Mouse (Mus musculus) embryo, embryonic 11.5 days (tissue): ENCODE data around the gene Creb3l2.

Experiments
- DNase-seq: peaks from one replicate; pipeline ENCODE4 v3.0.0-alpha.2; 2012; ENCODE audit warnings: low read depth, low spot score

Creb3l2 gene

DNA sequence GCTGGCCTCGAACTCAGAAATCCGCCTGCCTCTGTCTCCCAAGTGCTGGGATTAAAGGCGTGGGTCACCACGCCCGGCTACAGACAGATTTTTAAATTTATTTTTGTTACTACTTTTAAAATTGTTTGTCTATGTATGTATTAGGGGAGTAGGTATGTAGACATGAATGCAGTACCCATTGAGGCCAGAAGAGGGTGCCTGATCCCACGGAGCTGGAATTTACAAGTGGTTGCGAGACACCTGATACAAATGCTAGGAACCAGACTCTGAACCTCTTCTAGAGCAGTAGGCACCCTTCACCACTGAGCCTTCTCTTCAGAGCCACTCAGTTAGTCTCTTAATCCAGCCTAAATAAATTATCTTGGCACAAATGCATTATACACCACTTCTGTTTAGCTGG, 70.6 kb downstream of the Creb3l2 start:
- no peak for DNase-seq

DNA sequence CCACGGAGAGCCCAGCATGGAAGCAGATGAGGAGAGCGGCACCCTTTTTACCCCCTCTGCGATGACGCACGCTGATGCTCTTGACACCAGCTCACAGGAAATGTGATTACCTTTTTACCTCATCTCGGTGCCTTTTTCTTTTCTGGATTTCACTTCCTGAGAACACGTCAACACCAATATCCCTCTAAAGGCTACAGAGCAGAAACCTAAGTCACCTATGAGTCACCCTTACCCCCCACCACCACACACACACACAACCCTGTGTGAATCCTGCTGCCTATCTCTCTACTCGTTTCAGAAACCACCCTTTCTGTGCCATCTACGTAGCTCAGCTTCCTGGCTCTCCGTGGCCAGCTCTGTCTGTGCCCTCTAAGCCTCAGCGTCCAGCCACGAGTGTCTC, 71.4 kb downstream of the Creb3l2 start:
- no peak for DNase-seq

DNA sequence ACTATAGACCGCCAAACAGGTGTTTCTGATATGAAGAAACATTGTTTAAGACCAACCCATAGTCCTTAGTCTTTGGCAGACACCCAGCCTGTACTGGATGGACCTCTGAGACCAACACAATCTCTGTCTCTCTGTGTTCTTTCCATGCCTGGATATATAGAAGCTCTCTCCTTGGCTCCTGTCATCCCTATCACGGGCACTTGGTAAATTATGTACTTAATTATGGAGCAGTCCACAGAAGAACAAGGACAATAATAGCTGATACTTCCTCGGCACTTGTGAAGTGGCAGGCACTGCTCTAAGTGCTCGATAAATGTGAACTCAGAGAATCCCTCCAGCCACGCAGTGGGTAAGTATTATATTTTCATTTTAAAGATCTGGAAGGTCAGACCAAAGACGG, 72.2 kb downstream of the Creb3l2 start:
- DNase-seq, result no peak

DNA sequence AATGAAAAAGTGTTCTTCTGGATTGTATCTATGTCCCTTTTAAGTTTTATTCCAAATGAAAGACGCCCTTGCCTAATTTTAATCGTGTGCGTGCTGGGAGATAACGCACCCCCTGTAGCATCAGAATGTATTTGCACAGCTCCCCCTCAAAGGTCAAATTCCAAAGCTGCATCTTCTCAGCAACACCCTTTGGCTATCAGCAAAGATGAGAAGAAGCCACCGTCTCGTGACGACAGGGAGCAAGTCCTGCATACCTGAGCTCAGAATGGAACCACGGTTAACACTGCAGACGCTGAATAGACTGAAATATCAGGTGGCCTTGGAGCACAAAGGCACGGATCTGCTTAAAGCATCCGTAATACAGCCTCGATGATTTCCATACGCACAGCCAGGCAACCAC, 73.7 kb downstream of the Creb3l2 start:
- DNase-seq, result no peak

DNA sequence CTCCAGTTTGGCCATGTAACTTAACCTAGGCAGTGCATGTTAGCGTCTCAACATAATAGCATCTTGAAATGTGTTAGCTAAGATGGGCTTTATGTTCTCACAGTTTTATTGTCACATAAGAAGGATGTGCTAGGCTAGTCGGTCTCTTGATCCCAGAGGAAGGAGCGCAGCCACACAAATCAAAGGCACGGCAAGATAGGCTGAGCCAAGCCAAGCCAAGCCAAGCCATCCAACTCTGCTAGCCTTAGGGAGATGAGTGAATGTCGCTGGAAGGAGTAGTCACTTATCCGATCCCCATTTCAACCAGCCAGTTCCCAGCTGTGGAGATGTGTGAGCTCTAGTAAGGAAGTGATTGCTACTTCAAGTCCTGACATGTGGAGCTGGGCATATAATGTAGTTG, 75.0 kb downstream of the Creb3l2 start:
- no peak for DNase-seq

DNA sequence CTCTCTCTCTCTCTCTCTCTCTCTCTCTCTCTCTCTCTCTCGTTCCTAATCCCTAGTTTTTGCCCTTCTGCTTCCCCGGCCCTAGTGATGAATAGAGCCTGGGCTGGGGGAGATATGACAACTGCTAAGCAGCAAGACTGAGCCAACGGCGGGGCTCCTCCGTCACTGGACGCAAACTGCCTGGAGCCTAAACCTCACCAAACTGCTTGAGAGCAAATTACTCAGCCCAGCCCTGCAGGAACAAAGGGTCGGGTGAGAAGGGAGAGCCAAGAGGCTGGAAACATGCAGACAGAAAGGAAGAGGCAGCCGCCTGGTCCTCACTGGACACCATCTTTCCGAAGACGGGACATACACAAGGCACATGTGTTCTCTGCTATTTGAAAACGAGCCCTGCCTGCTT, 76.8 kb downstream of the Creb3l2 start:
- no peak for DNase-seq

DNA sequence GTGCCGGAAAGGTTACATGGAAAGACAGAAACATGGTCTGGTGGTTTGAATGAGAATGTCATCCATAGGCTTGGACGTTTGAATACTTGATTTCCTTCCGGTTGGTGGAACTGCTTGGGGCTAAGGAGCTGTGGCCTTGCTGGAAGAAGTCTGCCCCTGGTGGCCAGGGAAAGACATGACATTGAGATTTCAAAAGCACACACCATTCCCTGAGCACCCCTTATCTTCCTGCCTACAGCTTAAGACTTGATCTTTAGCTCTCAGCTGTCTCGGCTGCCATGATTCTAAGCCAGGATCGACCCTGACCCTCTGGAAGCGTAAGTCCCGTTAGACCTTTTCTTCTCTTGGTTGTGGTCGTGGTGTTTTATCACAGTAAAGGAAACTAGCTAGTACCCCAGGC, 77.6 kb downstream of the Creb3l2 start:
- DNase-seq, result no peak

DNA sequence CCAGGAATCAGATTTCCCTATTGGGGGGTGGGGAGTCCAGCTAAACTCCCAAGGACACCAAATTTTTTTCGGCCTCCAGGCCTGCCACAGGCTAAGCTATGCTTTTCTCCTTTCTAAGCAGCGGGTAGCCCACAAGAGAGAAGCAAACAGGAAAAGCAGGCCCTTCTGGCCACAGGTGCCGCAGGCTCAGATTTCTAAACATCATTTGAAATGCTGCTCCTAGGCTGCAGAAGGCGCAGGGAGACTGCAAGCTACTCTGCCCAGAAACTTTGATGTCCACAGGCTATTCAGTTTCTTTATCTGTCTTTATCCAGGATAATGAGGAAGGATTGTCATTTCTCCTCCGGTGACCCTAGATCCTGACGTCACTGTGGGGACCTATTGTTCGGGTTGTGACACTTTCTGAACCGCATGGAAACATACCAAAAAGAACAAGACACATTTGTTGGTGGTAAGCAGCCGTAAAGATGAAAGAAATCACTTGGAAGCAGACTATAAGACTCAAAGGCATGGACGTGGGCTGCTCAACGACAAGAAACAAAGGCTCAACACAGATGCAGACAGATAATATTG, 81.0 kb downstream of the Creb3l2 start:
- no peak for DNase-seq

DNA sequence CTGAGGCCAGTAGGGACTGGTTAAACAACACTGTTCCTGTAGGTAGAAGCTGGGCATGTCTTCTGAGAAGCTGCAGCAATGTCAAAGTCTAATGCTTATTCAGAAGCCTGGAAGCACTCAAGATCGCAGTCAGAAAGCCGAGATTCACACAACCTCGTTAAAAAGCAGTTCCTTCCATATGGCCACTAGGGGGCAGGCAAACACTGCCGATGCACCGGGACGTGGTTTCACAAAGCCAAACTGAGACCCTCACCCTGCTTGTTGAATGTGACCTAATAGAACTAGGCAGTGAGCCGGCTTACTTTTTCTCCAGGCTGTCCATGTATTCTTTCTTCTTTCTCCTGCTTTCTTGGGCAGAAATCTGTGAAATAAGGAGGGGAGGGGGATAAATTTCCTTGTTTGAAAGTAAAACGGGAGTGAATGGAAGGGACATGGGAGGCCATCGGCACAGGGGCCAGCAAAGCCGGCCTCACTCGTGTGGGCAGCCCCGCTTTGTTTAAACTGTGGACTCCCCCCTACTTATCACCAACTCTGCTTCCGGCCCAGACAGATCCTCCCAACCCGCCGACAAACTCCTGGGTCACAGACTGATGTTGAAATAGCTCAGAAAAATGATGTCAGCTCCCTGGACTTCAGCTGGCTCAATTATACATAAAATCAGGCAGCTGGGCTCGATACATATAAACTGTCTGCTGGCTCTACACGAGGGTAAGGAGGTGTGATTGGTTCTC, 87.3 kb downstream of the Creb3l2 start:
- DNase-seq, result peak; percentile 83

DNA sequence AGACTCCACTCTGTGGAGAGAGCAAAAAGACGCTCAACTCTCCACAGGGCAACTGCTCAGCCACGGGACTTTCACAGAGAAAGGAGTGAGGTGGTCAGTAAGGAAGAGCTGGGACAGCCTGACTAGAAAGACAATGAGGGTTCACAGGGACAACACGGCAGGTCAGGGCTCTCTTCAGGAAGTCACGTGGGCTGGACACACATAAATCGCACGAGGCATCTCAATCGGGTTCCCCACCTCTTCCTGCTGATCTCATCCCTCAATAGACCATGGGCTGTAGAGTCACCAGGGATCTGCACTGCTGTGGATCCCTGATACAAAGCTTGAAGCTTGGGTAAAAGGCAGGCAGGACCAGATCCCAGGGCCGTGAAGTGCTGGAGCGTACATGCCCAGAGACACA, 88.3 kb downstream of the Creb3l2 start:
- no peak for DNase-seq

DNA sequence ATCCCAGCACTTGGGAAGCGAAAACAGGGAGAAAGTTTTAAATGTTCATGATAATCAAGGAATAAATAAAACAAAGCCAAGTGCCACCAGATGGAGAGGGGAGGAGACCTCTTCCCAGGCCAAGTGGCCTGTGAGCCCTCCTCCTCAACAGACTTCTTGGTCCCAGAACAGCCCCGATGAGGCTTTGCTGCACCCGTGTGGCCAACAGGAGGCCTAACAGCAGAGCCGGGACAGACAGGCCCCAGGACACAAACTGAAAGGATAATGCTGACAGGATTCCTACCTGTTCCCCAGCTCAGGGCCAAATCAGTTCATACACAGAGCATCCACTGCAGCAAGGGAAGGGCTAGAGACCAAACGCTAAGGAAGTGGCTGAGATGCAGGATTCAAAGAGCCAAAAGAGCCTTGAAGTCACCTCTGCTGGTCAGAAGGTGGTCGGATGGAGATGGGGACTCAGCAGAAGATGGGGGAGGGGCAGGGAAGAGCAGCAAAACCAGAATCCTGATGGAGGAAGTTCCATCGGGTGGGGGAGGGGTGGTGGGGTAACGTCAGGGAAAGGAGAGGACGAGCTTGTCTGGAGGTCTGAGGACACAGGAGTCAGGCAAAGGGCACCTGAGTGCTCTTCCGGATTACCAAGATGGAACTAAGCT, 90.1 kb downstream of the Creb3l2 start:
- peak; percentile 59 for DNase-seq

DNA sequence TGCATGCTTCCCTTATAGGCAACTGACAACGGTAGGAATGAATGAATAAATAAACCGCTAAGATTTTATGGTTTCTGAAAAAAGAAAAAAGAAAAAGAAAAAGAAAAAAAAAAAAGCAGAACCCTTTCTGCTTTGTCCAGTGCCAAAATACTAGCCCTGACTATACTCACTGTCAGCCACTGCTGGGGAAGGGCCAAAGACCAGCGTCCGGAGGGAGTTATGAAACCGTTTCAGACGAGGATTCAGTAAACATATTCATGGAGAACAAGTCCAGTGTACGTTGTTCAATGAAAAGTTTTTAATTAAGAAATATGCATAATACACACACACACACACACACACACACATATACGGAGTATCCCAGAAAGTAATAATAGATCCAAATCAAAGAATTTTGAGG, 91.6 kb downstream of the Creb3l2 start:
- no peak for DNase-seq

DNA sequence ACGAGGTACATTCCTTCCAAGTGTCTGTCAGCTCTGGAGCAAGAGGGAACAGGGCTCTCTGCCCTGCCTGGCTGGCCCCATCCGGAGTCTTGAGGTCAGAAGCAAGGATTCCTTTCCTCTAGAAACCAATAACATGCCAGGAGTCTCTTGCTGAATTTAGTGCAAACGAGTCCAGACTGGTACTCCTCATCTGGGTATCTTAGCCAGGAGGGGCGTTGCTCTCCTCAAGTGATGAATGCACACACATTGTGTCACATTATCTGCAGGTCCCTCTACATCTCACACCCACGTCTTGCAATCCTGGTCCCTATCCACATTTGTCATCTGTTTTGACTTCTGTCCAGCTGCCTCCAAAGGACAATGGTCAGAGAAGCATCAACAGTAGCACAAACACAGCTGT, 94.3 kb downstream of the Creb3l2 start:
- no peak for DNase-seq

DNA sequence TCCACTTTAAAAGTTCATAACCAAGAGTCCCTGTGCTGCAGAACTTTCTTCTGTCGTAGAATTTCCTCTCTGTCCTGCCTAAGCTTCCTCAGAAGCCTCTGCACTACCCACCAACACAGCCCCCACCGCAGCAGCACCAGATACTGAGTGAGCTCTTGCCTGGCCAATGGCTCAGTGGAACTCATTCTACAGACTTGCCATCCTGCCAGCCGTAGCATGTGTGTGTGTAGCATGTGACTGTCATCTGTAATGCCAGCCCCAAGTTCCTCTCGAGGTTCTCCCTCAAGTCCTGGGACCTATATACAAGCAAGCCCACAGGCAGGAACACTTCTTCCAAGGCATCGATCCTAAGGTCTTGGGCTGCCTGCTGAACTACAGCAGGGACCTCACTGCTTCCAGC, 103.9 kb downstream of the Creb3l2 start:
- DNase-seq, result no peak

DNA sequence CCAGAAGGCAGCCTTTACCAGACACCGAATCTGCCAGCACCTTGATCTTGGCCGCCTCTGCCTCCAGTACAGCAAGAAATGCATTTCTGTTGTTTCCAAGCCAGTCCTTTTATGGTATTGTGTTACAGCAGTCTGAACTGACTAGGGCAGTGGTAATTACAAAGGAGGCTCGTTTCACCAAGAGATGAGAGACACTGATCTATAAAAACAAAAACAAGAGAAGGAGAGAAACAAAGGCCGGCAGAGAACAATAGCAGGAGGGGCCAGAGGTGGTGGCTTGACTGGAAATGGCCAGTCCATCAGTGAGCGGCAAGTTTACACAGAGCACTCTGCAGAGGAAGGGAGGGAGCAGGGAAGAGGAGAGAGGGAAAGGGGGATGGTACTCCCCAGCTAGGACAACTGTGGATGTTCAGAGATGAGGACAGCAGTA, 105.1 kb downstream of the Creb3l2 start:
- DNase-seq, result no peak

DNA sequence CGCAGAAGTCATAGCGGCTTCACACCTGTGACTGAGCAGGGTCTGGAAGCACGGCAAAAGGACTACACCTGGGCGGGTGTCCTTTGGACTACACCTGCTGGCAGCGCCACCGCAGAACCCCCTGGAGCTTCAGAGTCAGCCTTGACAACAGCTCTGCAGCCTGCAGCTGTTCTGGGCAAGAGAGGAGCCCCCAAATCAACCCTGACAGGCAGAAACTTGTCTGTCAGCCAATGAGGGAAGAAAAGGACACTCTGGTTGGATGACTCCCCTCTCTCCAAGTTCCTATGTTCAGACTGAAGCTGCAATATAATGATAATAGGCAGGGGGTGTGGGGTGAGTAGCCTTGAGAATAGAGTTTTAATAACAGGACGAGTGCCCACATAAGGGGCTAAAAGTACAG, 105.6 kb downstream of the Creb3l2 start:
- no peak for DNase-seq

DNA sequence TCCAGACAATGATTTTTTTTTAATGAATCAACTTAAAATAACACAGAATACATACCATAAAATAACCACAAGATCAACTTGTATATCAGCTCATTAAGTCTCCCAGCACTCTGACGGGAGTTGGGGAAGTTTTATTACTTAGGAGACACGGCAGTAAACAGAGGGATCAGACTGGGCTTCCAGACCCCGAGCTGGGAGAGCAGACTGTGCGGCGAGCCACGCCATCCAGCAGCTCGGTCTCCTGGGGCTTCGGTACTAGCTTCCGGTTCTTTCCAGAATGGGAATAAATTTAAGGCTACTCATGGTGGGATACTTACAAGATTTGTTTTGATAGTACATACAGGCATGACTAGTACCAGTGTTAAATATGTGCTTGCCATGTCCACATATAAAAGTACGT, 109.1 kb downstream of the Creb3l2 start:
- DNase-seq, result no peak

DNA sequence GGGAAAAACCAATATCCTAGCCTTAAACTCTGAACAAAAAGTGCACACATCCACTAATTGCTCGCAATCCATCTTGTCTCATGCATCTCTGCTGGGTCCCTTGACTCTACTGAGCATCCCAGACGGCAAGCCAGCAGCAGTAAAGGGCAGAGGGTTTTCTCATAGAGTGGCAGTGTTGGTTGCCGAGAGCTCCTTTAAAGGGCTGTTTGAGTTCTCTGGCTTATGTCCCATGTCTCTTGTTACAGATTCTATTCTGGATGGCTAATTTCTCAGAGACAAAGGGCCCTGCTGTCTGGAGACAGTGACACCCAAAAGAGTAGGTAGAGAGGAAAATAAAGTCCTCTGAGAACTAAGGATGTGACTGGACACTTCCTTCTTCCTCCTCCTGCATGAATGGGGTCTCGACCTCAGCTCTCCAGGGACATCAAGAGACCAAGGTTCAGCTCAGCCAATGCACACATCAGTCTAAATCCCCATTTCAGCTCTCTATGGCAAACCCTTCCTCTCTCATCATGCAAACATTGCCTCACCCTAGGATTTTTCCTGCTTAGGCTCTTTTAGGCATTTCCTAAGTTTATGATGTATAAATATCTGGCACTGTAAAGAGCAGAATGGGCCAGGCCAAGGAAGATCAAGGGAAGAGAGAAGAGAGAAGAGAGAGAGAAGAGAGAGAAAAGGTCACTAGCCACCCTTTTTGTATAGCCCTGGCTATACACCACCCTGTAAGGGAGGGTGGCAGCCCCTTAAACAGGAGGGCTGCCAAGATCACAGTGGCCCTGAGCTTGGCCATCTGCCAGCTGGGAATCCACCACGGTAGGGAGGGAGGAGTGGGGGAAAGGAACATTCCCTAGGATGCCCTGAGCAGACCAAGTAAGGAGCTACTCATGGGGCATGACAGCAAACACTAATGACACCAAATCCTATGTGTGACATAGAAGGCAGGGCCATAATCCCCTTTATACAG, 111.8 kb downstream of the Creb3l2 start:
- DNase-seq, result no peak

DNA sequence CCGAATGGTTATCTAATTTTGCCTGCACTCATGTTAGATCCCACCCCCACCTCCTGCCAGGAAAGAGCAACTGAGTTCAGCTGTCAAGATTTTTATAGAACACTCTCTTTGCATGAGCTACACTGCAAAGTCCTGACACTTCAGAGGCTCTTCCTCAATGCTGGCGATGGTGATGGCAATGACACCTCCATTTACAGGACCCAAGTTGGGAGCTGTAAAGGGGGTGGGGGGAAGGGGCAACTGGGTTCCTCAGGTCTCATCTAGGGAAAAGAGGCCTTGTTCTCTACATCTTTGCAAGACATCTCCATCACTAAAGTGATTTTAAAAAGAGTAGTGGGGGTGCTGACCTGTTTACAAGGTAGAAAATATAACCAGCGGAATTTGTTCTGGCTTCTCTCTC, 112.6 kb downstream of the Creb3l2 start:
- DNase-seq, result no peak

DNA sequence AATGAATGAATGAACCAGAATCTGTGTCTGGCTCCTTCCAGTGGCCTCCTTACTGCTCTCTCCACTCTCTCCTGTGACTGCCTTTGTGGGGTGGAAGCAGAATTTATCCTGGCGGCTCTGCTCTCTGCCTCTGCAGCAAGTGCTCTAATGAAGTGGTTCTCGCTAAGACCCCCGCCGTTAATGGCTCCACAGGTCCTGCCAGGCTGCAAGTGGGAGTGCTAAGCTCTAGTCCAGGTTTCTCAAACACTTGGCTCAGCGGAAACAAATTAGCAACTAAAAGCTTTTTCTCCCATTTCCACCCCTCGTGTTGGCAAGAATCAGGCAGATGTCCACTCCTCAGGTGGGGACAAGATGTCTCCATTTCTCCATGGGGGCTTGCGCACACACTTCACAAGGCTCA, 113.3 kb downstream of the Creb3l2 start:
- no peak for DNase-seq

DNA sequence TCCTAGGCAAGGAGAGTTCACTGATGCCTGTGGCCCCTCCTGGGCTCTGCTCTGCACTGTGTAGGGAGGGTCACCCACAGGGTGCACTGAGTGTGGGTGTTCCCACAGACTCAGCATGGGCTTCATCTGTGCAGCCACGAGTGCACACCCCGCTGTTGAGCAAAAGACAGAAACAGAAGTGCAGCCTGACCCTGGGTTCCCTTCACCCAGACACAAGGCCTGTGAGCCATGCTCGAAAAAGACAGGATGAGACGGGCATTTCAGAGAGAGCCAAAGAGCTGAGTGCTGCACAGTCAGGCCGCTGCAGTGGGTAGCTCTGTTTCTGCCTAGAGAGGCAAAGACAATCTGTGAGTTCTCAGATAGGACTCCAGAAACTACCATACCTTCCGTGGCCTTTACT, 114.4 kb downstream of the Creb3l2 start:
- DNase-seq, result no peak

DNA sequence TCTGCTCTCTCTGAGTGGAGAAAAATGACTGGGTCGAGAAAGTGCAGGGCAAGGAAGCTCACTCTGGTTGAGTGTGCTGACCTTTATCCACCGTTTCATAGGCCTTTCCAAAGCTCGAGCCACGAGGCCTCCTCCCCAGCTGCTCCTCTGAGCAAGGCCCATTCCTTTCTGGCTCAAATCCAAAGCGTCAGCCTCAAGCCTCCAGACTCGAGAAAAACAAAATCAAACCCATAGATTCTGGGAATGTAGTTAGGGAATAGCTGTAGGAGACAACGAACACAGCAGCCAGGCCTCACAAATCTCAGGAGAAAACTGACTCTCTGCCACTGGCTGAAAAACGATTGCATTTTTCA, 115.4 kb downstream of the Creb3l2 start:
- no peak for DNase-seq
